Mouse (Mus musculus): ENCODE measurements around the gene Slit1.

Slit1 gene

GRCm38 (mm10) chr19:41655970-41656369, 87.5 kb downstream of the Slit1 start:
- DNase-seq (ENCODE audit: low spot score in 2 of 2), result peak; percentile 31 to 67

- no peak for DNase-seq (ENCODE audit: low spot score in 2 of 2)
These were observed 88.2 kb downstream of the Slit1 start for GRCm38 (mm10) chr19:41655089-41655783.

GRCm38 (mm10) chr19:41651967-41652366, 91.5 kb downstream of the Slit1 start:
- DNase-seq (ENCODE audit: low spot score in 2 of 2), result no peak

- DNase-seq (ENCODE audit: low spot score in 2 of 2), result no peak
These were observed 94.1 kb downstream of the Slit1 start for GRCm38 (mm10) chr19:41649394-41649793.

- peak; percentile 47 to 70 for DNase-seq (ENCODE audit: low spot score in 2 of 2)
These were observed 96.4 kb downstream of the Slit1 start for GRCm38 (mm10) chr19:41646947-41647631.

GRCm38 (mm10) chr19:41643010-41643409, 100.5 kb downstream of the Slit1 start:
- DNase-seq (ENCODE audit: low spot score in 2 of 2), result peak in 1 of 2 experiments; percentile 18

- DNase-seq (ENCODE audit: low spot score in 2 of 2), result no peak
These were observed 108.5 kb downstream of the Slit1 start for GRCm38 (mm10) chr19:41634999-41635398.

GRCm38 (mm10) chr19:41634099-41634498, 109.4 kb downstream of the Slit1 start:
- no peak for DNase-seq (ENCODE audit: low spot score in 2 of 2)

GRCm38 (mm10) chr19:41629532-41629931, 113.9 kb downstream of the Slit1 start:
- DNase-seq (ENCODE audit: low spot score in 2 of 2), result peak in 1 of 2 experiments; percentile 48

- no peak for DNase-seq (ENCODE audit: low spot score in 2 of 2)
These were observed 114.5 kb downstream of the Slit1 start for GRCm38 (mm10) chr19:41628970-41629369.

- no peak for DNase-seq (ENCODE audit: low spot score in 2 of 2)
These were observed 122.9 kb downstream of the Slit1 start for GRCm38 (mm10) chr19:41620366-41621092.

- DNase-seq (ENCODE audit: low spot score in 2 of 2), result no peak
These were observed 124.6 kb downstream of the Slit1 start for GRCm38 (mm10) chr19:41618771-41619385.

GRCm38 (mm10) chr19:41618153-41618657, 125.3 kb downstream of the Slit1 start:
- DNase-seq (ENCODE audit: low spot score in 2 of 2), result no peak

- no peak for DNase-seq (ENCODE audit: low spot score in 2 of 2)
These were observed 126.4 kb downstream of the Slit1 start for GRCm38 (mm10) chr19:41617102-41617501.

- DNase-seq (ENCODE audit: low spot score in 2 of 2), result no peak
These were observed 127.2 kb downstream of the Slit1 start for GRCm38 (mm10) chr19:41616274-41616673.

- DNase-seq (ENCODE audit: low spot score in 2 of 2), result peak; percentile 26 to 62
These were observed 127.8 kb downstream of the Slit1 start for GRCm38 (mm10) chr19:41615606-41616224.

GRCm38 (mm10) chr19:41613325-41614087, 130.0 kb downstream of the Slit1 start:
- DNase-seq (ENCODE audit: low spot score in 2 of 2), result no peak

GRCm38 (mm10) chr19:41611683-41612082, 131.8 kb downstream of the Slit1 start:
- DNase-seq (ENCODE audit: low spot score in 2 of 2), result no peak

- no peak for DNase-seq (ENCODE audit: low spot score in 2 of 2)
These were observed 137.1 kb downstream of the Slit1 start for GRCm38 (mm10) chr19:41606208-41606987.

- DNase-seq (ENCODE audit: low spot score in 2 of 2), result no peak
These were observed 142.8 kb downstream of the Slit1 start for GRCm38 (mm10) chr19:41600647-41601046.
